Mouse (Mus musculus) heart, postnatal 0 days (tissue): ENCODE measurements around the gene Gab3. TPM values are rescaled to one million over a fixed set of nuclear protein-coding genes. Genes with fewer than 3 reads are reported as not detected.
"Not testable (repeated sequence)": the region's sequence is repeated elsewhere in the genome, so short reads cannot be mapped to it uniquely, and the experiment has no call there.

ENCODE experiments used
- ATAC-seq: fragments of 200-750 bp; cut with Nextera tagmentation; 2 replicates; pipeline ENCODE4 v1.8.0; 2017; ENCODE audit warnings: low read depth, moderate number of reproducible peaks, moderate library complexity; ENCODE audit not compliant: insufficient read depth
- DNase-seq: peaks from one replicate; pipeline ENCODE4 v3.0.0-alpha.2; 2016; ENCODE audit warnings: low spot score
- H3K27ac ChIP-seq: fragments of 300-500 bp; sonication (generic); 2 replicates; pipeline ENCODE4 v1.5.1; 2014; ENCODE audit warnings: low read depth, mild to moderate bottlenecking
- H3K27me3 ChIP-seq: fragments of 300-500 bp; sonication (generic); 2 replicates; pipeline ENCODE4 v1.6.1; 2014; ENCODE audit warnings: low read length, mixed read lengths; ENCODE audit not compliant: control insufficient read depth, insufficient read depth
- H3K36me3 ChIP-seq: fragments of 300-500 bp; sonication (generic); replicated peaks from 2 replicates; pipeline ENCODE4 v1.6.1; 2014; ENCODE audit warnings: low read length, mixed read lengths; ENCODE audit not compliant: control insufficient read depth, insufficient read depth
- H3K4me1 ChIP-seq: fragments of 300-500 bp; sonication (generic); 2 replicates; pipeline ENCODE4 v1.6.1; 2014; ENCODE audit warnings: antibody characterized with exemption; ENCODE audit not compliant: control insufficient read depth, insufficient read depth
- H3K4me2 ChIP-seq: fragments of 300-500 bp; sonication (generic); 2 replicates; pipeline ENCODE4 v1.6.1; 2014; ENCODE audit warnings: low read depth, mild to moderate bottlenecking, low read length, moderate library complexity
- H3K4me3 ChIP-seq: fragments of 300-500 bp; sonication (generic); 2 replicates; pipeline ENCODE4 v1.5.1; 2014; ENCODE audit warnings: low read depth, low read length
- H3K9ac ChIP-seq: fragments of 300-500 bp; sonication (generic); replicated peaks from 2 replicates; pipeline ENCODE4 v1.6.1; 2014; ENCODE audit warnings: low read depth, low read length, mixed read lengths
- H3K9me3 ChIP-seq: fragments of 300-500 bp; sonication (generic); replicated peaks from 2 replicates; pipeline ENCODE4 v1.6.1; 2016; ENCODE audit warnings: low read length; ENCODE audit not compliant: control insufficient read depth
- CTCF ChIP-seq: IDR thresholded peaks from 2 replicates; pipeline ENCODE4 v1.5.1; 2016; ENCODE audit warnings: antibody characterized with exemption, control low read depth, low read depth
- EP300 ChIP-seq: IDR thresholded peaks from 2 replicates; pipeline ENCODE4 v1.6.1; 2016; ENCODE audit warnings: antibody characterized with exemption, low read depth
- WGBS: fragments of 180-500 bp; shearing (Covaris S2); extraction: QIAGEN DNeasy Blood & Tissue Kit; methylation state at CpG from one replicate; pipeline ENCODE4 v1.1.7; 2014; 5-methylcytosine and 5-hydroxymethylcytosine counted together
- polyA plus RNA-seq: library from polyadenylated mRNA; unstranded; fragments of >200 nt; fragmentation: Nextera tagmentation; extraction: Ambion mirVana; gene quantifications from 2 replicates; pipeline ENCODE4 v1.2.1, GENCODE M21; 2015
- total RNA-seq: library from RNA; depleted of rRNA; stranded (reverse); fragments of >200 nt; gene quantifications from 2 replicates; pipeline ENCODE4 v1.2.3, GENCODE M21; 2014; ENCODE audit warnings: low replicate concordance; rRNA removed

Gene Gab3
- total and polyA plus RNA-seq, 2 experiments from 2014 or later: 2.7 to 4.6 TPM

- Histone ChIP-seq H3K9me3 (no peaks in the 10 kb centered on the region), H3K9ac (no peak overlapping the region), H3K4me3 (no peak overlapping the region), H3K4me1 (no peaks in the 10 kb centered on the region), H3K4me2 (no peak overlapping the region), H3K27me3 (no peaks in the 10 kb centered on the region), H3K27ac (no peak overlapping the region), H3K36me3 (no peaks in the 10 kb centered on the region)
- DNase-seq (no peak), ATAC-seq (no peak)
- TF ChIP-seq EP300 (no peak), CTCF (no peak)
- WGBS: 76% methylated on average over 5 of the region's 5 CpGs
These were observed 101.5 kb downstream of the Gab3 start for GRCm38 (mm10) chrX:74983734-74984133.

GRCm38 (mm10) chrX:74962899-74963298, 122.4 kb downstream of the Gab3 start:
- not testable (repeated sequence) for H3K9me3 ChIP-seq, H3K36me3 ChIP-seq, H3K27me3 ChIP-seq, H3K4me2 ChIP-seq, H3K27ac ChIP-seq, DNase-seq, ATAC-seq, H3K4me3 ChIP-seq, H3K4me1 ChIP-seq, H3K9ac ChIP-seq
- TF ChIP-seq CTCF: peak; percentile 24
- WGBS: 15% methylated on average over 1 of the region's 2 CpGs

- not testable (repeated sequence) for DNase-seq, H3K4me1 ChIP-seq, H3K4me2 ChIP-seq, H3K9ac ChIP-seq, H3K4me3 ChIP-seq, H3K9me3 ChIP-seq, ATAC-seq, H3K36me3 ChIP-seq, H3K27ac ChIP-seq, H3K27me3 ChIP-seq
- 70% methylated on average over 7 of the region's 7 CpGs for WGBS
These were observed 126.1 kb downstream of the Gab3 start for GRCm38 (mm10) chrX:74959161-74959560.

Other genes with a start within 250 kb of the Gab3 start
- gene Gm5936, start 248.3 kb downstream of the Gab3 start, total RNA-seq: not detected in 2 replicates
- gene Gm5936, start 248.3 kb downstream of the Gab3 start, polyA plus RNA-seq: 0.10 TPM in 1 of 2 replicates, not detected in the other
- gene Dkc1, start 10.4 kb upstream of the Gab3 start, total RNA-seq: 10.5 and 22.8 TPM in 2 replicates
- gene Dkc1, start 10.4 kb upstream of the Gab3 start, polyA plus RNA-seq: 39.4 and 44.8 TPM in 2 replicates
- gene Mpp1, start 45.6 kb upstream of the Gab3 start, total RNA-seq: 35.3 and 36.9 TPM in 2 replicates
- gene Mpp1, start 45.6 kb upstream of the Gab3 start, polyA plus RNA-seq: 20.8 and 21.1 TPM in 2 replicates
- gene Smim9, start 78.3 kb upstream of the Gab3 start, total RNA-seq: not detected in 2 replicates
- not detected in 2 replicates for gene Smim9, start 78.3 kb upstream of the Gab3 start, polyA plus RNA-seq